Mouse (Mus musculus): Measurements from ENCODE around the gene Mxd1. TPM values are rescaled to one million over a fixed set of nuclear protein-coding genes. Genes with fewer than 3 reads are reported as not detected.
A peak's percentile ranks its signal among the peaks of the same experiment; 100 is the strongest.

Gene Mxd1
- polyA plus RNA-seq, 1 experiment from 2014 or later = 6.4 TPM

GRCm38 (mm10) chr6:86641716-86642115 is 27.2 kb downstream of the Mxd1 start:
- H3K27me3 ChIP-seq (ENCODE audit: insufficient read depth, low read length) = no peaks in the 10 kb centered on the region
- H3K9me3 ChIP-seq (replicated peaks; ENCODE audit: low read length) = no peaks in the 10 kb centered on the region
- H3K4me1 ChIP-seq (replicated peaks; ENCODE audit: insufficient read depth, low read length) = no peaks in the 10 kb centered on the region
- no peak overlapping the region for H3K4me2 ChIP-seq (ENCODE audit: low read length)
- TF ChIP-seq CTCF (IDR thresholded peaks at IDR 0.05; ENCODE audit: low read depth) = no peak
- no peak overlapping the region for H3K27ac ChIP-seq
- no peak overlapping the region for H3K9ac ChIP-seq (ENCODE audit: low read depth, low read length)
- DNase-seq (ENCODE audit: low spot score) (no peak), ATAC-seq (replicated peaks; ENCODE audit: low FRiP score, low read depth) (no peak)
- H3K36me3 ChIP-seq (ENCODE audit: insufficient read depth, low read length) = no peaks in the 10 kb centered on the region
- 69% methylated on average over 8 of the region's 8 CpGs for WGBS
- no peak overlapping the region for H3K4me3 ChIP-seq (replicated peaks; ENCODE audit: low read depth, low read length)

- TF ChIP-seq CTCF (IDR thresholded peaks at IDR 0.05; ENCODE audit: low read depth) = no peak
- ATAC-seq (replicated peaks; ENCODE audit: low FRiP score, low read depth) (no peak), DNase-seq (ENCODE audit: low spot score) (no peak)
- Histone ChIP-seq H3K27ac (no peak overlapping the region), H3K4me3 (replicated peaks; ENCODE audit: low read depth, low read length) (no peak overlapping the region), H3K4me1 (replicated peaks; ENCODE audit: insufficient read depth, low read length) (no peaks in the 10 kb centered on the region), H3K36me3 (ENCODE audit: insufficient read depth, low read length) (no peaks in the 10 kb centered on the region), H3K9me3 (replicated peaks; ENCODE audit: low read length) (no peaks in the 10 kb centered on the region), H3K4me2 (ENCODE audit: low read length) (no peak overlapping the region), H3K9ac (ENCODE audit: low read depth, low read length) (no peak overlapping the region), H3K27me3 (ENCODE audit: insufficient read depth, low read length) (no peaks in the 10 kb centered on the region)
- WGBS = 86% methylated on average over 8 of the region's 8 CpGs
Observed at GRCm38 (mm10) chr6:86640776-86641175, 28.2 kb downstream of the Mxd1 start.

DNA sequence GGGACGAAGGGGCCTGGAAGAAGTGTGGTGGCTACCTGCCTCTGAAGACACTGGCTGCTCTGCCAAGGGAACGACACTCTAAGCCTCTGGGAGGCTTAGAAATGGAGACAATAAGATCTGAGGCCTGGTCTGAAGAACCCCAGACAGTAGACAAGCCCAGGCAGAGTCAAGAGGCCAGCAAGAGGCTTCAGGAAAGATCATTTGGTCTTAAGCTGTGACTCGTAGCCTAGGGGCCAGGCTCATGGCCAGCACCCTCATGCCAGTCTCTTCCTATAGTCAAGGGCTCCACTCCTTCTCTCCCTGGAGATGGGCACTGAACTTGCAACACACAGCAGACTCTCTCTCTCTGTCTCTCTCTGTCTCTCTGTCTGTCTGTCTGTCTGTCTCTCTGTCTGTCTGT is 28.8 kb downstream of the Mxd1 start:
- TF ChIP-seq CTCF (IDR thresholded peaks at IDR 0.05; ENCODE audit: low read depth) = no peak
- Histone ChIP-seq H3K4me3 (replicated peaks; ENCODE audit: low read depth, low read length) (no peak overlapping the region), H3K4me2 (ENCODE audit: low read length) (no peak overlapping the region), H3K4me1 (replicated peaks; ENCODE audit: insufficient read depth, low read length) (no peaks in the 10 kb centered on the region), H3K9ac (ENCODE audit: low read depth, low read length) (no peak overlapping the region), H3K27ac (no peak overlapping the region), H3K36me3 (ENCODE audit: insufficient read depth, low read length) (no peaks in the 10 kb centered on the region), H3K9me3 (replicated peaks; ENCODE audit: low read length) (no peaks in the 10 kb centered on the region), H3K27me3 (ENCODE audit: insufficient read depth, low read length) (no peaks in the 10 kb centered on the region)
- ATAC-seq (replicated peaks; ENCODE audit: low FRiP score, low read depth) (no peak), DNase-seq (ENCODE audit: low spot score) (no peak)
- 78% methylated on average over 3 of the region's 3 CpGs for WGBS

DNA sequence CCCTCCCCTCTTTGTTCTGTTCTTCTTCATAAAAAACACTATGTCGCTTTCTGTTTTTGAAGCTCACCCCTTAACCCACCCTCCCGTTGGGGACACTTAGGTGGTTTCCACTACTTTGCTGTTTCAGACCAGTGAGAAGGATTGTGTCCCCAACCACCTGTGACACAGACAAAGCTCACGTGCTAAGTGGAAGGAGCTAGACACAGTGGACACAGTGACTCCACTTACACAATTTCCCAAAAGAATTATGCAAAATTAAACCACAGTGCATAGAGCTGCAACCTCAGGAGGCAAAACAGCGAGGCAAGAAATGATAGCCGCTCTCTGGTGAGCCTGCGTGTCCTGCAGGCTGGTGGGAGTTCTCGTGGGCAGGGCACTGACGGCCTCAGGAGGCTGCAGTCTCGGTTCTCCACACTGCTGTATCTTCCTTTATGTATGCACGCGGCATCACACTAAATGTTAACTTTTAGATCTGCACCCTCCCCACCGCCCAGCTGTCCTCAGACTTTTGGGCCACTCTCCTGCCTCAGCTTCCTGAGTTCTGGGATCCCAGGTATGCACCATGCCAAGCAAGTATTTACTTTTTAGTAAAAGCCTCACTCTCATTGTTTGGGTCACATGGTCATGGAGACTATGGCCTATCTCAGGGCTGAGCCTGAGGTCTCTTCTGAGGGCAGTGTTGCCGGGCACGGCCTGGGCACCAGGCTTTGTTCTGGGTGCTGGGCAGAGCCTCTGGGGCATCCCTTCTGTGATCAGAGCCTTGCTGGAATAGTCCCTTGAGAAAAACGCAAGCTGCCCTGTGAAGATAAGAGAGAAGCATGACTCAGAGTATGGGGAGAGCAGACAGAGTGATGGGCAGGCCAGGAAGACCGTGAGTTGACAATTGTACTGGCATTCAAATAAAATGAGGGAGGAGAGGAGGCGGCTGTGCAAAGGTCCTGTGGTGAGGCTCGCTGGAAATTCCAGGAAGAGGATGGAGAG is 29.5 kb downstream of the Mxd1 start:
- ATAC-seq (replicated peaks; ENCODE audit: low FRiP score, low read depth) = no peak
- H3K36me3 ChIP-seq (ENCODE audit: insufficient read depth, low read length) = no peaks in the 10 kb centered on the region
- H3K27ac ChIP-seq = no peak overlapping the region
- TF ChIP-seq CTCF (IDR thresholded peaks at IDR 0.05; ENCODE audit: low read depth) = no peak
- H3K4me3 ChIP-seq (replicated peaks; ENCODE audit: low read depth, low read length) = no peak overlapping the region
- no peak overlapping the region for H3K4me2 ChIP-seq (ENCODE audit: low read length)
- WGBS = 76% methylated on average over 18 of the region's 18 CpGs
- no peaks in the 10 kb centered on the region for H3K27me3 ChIP-seq (ENCODE audit: insufficient read depth, low read length)
- H3K9me3 ChIP-seq (replicated peaks; ENCODE audit: low read length) = no peaks in the 10 kb centered on the region
- no peaks in the 10 kb centered on the region for H3K4me1 ChIP-seq (replicated peaks; ENCODE audit: insufficient read depth, low read length)
- no peak for DNase-seq (ENCODE audit: low spot score)
- H3K9ac ChIP-seq (ENCODE audit: low read depth, low read length) = no peak overlapping the region

DNA sequence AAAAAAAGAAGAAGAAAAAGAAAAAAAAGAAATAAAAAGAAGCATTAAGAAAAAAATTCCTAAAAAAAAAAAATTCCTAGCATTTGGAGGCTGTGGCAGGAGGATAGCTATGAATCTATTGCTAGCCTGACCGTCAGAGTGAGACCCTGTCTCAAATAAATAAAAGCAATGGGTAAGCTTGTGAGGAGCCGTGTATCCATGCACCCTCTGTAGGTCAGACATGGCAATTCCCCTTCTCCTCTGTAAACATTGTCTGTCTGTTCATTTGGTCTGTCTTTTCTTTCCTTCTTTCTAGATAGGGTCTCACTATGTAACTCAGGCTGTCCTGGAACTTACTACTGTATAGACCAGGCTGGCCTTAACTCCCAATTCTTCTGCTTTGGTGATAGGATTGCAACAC is 30.5 kb downstream of the Mxd1 start:
- TF ChIP-seq CTCF (IDR thresholded peaks at IDR 0.05; ENCODE audit: low read depth) = peak; percentile 63
- 20% methylated on average over 2 of the region's 2 CpGs for WGBS
- H3K4me1 ChIP-seq (replicated peaks; ENCODE audit: insufficient read depth, low read length) = no peaks in the 10 kb centered on the region
- H3K27ac ChIP-seq = no peak overlapping the region
- DNase-seq (ENCODE audit: low spot score) (peak; percentile 49), ATAC-seq (replicated peaks; ENCODE audit: low FRiP score, low read depth) (no peak)
- no peaks in the 10 kb centered on the region for H3K27me3 ChIP-seq (ENCODE audit: insufficient read depth, low read length)
- no peaks in the 10 kb centered on the region for H3K36me3 ChIP-seq (ENCODE audit: insufficient read depth, low read length)
- no peak overlapping the region for H3K4me3 ChIP-seq (replicated peaks; ENCODE audit: low read depth, low read length)
- H3K4me2 ChIP-seq (ENCODE audit: low read length) = no peak overlapping the region
- no peak overlapping the region for H3K9ac ChIP-seq (ENCODE audit: low read depth, low read length)
- no peaks in the 10 kb centered on the region for H3K9me3 ChIP-seq (replicated peaks; ENCODE audit: low read length)

- H3K9me3 ChIP-seq (replicated peaks; ENCODE audit: low read length) = no peaks in the 10 kb centered on the region
- H3K9ac ChIP-seq (ENCODE audit: low read depth, low read length) = no peak overlapping the region
- WGBS = 70% methylated on average over 2 of the region's 2 CpGs
- H3K36me3 ChIP-seq (ENCODE audit: insufficient read depth, low read length) = no peaks in the 10 kb centered on the region
- H3K4me1 ChIP-seq (replicated peaks; ENCODE audit: insufficient read depth, low read length) = no peaks in the 10 kb centered on the region
- no peaks in the 10 kb centered on the region for H3K27me3 ChIP-seq (ENCODE audit: insufficient read depth, low read length)
- H3K4me2 ChIP-seq (ENCODE audit: low read length) = no peak overlapping the region
- TF ChIP-seq CTCF (IDR thresholded peaks at IDR 0.05; ENCODE audit: low read depth) = no peak
- no peak for ATAC-seq (replicated peaks; ENCODE audit: low FRiP score, low read depth)
- no peak overlapping the region for H3K4me3 ChIP-seq (replicated peaks; ENCODE audit: low read depth, low read length)
- DNase-seq (ENCODE audit: low spot score) = peak; percentile 4
- no peak overlapping the region for H3K27ac ChIP-seq
Observed at GRCm38 (mm10) chr6:86637860-86638259, 31.1 kb downstream of the Mxd1 start.

Data from kidney, postnatal 0 days (tissue).